Mouse (Mus musculus): ENCODE data around the gene Sarm1. TPM values are rescaled to one million over a fixed set of nuclear protein-coding genes. Genes with fewer than 3 reads are reported as not detected.

Sarm1 gene
- polyA plus RNA-seq, 1 experiment, result 0.97 TPM

DNA sequence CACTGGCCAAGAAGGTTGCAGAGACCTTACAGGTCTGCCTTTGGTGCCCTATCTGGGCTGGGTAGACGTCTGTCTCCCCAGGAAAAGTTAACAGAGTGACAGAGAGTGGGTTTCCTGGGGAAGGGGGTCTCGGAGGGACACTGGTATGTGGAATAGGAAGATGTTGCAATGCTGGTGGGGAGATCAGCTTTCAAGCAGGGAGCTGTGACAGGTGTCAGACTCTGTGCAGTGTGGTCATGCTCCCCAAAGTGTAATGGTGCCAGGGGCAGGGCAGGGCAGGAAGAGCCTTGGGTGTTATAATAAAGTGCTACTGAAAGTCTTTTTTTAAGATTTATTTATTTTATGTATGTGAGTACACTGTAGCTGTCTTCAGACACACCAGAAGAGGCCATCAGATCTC, 47.2 kb downstream of the Sarm1 start:
- Histone ChIP-seq H3K27ac (ENCODE audit: insufficient read depth, low read length) (no peak overlapping the region), H3K4me1 (ENCODE audit: control insufficient read depth, insufficient read depth, low read length) (no peaks in the 10 kb centered on the region), H3K4me3 (ENCODE audit: insufficient read depth, low read length) (no peak overlapping the region)
- TF ChIP-seq POLR2A (IDR thresholded peaks at IDR 0.05; ENCODE audit: low read depth, low read length) (no peak), CTCF (IDR thresholded peaks at IDR 0.05; ENCODE audit: borderline replicate concordance, insufficient read depth, low read length) (no peak)

DNA sequence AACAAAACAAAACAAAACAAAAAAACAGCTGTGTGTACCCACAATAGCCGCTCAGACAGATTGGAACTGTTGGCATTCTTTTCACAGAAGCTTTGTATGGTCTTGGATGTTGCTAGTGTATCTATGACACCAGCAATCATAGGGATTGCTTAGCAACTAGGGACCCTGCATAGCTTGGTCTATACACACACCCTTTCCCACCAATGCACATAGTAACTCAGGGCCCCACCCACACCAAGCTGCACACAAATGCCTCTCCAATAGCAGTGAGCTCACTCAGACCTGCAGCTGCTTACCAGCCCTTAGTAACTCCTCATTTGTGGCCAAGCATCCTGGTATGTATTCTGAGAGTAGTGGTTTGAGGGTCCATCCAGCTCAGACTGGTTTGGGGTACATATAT, 49.3 kb downstream of the Sarm1 start:
- TF ChIP-seq CTCF (IDR thresholded peaks at IDR 0.05; ENCODE audit: borderline replicate concordance, insufficient read depth, low read length) (no peak), POLR2A (IDR thresholded peaks at IDR 0.05; ENCODE audit: low read depth, low read length) (no peak)
- H3K4me3 ChIP-seq (ENCODE audit: insufficient read depth, low read length), result no peak overlapping the region
- no peaks in the 10 kb centered on the region for H3K4me1 ChIP-seq (ENCODE audit: control insufficient read depth, insufficient read depth, low read length)
- H3K27ac ChIP-seq (ENCODE audit: insufficient read depth, low read length), result no peak overlapping the region

DNA sequence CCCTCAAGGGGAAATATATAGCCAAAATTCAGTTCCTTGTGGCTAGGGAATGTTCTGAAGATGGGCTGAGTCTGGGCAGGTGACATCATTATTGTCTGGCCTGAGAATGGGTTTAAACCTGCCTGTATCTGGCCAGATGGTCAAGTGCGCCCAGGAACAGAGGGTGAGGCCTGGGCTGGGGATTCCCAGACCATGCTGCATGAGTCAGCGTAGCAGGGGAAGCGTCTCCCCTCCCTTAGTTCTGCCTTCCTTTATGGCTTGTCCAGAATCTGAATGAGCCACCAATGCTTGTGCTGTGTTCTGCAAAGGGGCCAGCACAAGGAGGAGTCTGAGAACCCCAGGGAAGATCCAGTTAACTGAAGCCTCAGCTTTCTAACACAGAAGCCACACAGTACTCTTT, 50.4 kb downstream of the Sarm1 start:
- no peak for TF ChIP-seq POLR2A (IDR thresholded peaks at IDR 0.05; ENCODE audit: low read depth, low read length)
- TF ChIP-seq CTCF (IDR thresholded peaks at IDR 0.05; ENCODE audit: borderline replicate concordance, insufficient read depth, low read length), result no peak
- H3K4me1 ChIP-seq (ENCODE audit: control insufficient read depth, insufficient read depth, low read length), result no peaks in the 10 kb centered on the region

DNA sequence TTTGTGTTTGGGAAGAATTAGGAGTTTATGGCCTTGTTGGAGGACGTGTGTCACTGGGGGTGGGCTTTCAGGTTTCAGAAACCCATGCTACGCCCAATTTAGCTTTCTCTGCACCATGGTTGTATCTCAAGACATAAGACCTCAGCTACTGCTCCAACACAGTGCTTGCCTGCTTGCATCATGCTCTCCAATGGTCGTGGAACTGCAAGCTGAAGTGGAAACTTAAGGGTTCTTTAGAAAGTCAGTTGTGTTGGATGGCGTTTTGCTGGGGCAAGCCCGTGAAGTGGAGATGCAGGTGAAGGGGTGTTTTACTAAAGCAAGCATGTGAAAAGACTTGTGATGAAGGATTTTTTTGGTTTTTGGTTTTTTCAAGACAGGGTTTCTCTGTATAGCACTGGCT, 54.4 kb downstream of the Sarm1 start:
- no peak overlapping the region for H3K27ac ChIP-seq (ENCODE audit: insufficient read depth, low read length)
- no peak for TF ChIP-seq POLR2A (IDR thresholded peaks at IDR 0.05; ENCODE audit: low read depth, low read length)
- TF ChIP-seq CTCF (IDR thresholded peaks at IDR 0.05; ENCODE audit: borderline replicate concordance, insufficient read depth, low read length), result no peak
- H3K4me3 ChIP-seq (ENCODE audit: insufficient read depth, low read length), result no peak overlapping the region

More for the DNA sequence above, 50.4 kb downstream of the Sarm1 start:
- no peak overlapping the region for H3K4me3 ChIP-seq (ENCODE audit: insufficient read depth, low read length)
- H3K27ac ChIP-seq (ENCODE audit: insufficient read depth, low read length), result no peak overlapping the region

DNA sequence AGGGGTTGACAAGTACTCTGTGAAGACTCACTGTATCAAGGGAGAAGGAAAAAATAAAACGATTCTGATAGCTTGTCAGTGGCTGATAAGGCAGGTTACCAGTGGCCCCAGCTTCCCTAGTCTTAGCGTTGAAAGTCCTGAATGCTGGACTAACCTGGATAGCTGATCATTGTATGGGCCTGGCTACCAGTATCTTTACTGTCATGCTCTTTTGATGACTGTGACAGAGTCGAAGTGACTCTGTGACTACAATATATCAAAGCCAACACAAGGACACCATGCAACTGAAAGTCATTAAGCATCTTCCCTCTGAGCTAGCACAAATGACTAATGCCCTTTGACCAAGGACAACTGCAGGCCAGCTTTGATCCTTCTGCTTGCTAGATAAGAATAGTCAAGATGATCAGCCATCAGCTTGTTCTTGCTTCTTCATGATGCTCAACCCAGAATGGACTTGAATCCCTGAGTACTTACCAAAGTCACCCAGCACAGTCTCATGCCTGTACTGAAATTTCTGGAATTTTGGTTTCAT, 59.1 kb downstream of the Sarm1 start:
- Histone ChIP-seq H3K4me3 (ENCODE audit: insufficient read depth, low read length) (no peak overlapping the region), H3K4me1 (ENCODE audit: control insufficient read depth, insufficient read depth, low read length) (no peaks in the 10 kb centered on the region), H3K27ac (ENCODE audit: insufficient read depth, low read length) (no peak overlapping the region)
- TF ChIP-seq CTCF (IDR thresholded peaks at IDR 0.05; ENCODE audit: borderline replicate concordance, insufficient read depth, low read length) (no peak), POLR2A (IDR thresholded peaks at IDR 0.05; ENCODE audit: low read depth, low read length) (no peak)

More for the DNA sequence above, 54.4 kb downstream of the Sarm1 start:
- H3K4me1 ChIP-seq (ENCODE audit: control insufficient read depth, insufficient read depth, low read length), result no peaks in the 10 kb centered on the region

DNA sequence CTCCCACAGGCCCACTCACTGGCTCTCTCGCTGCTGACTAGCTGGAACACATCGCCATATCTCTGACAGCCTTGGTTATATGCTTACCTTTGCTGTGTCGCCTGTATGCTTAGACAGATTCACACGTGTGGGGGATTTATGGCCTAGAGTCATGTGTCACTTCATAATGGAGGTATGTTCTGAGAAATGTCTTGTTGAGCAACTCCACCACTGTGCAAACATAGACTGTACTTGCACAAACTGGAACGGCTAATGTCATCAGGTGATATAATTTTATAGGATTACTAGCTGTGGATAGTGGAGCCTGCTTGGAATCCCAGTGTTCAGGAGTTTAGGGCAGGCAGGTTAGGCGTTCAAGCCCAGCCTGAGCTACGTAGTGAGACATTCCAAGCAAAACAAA, 60.4 kb downstream of the Sarm1 start:
- TF ChIP-seq POLR2A (IDR thresholded peaks at IDR 0.05; ENCODE audit: low read depth, low read length) (no peak), CTCF (IDR thresholded peaks at IDR 0.05; ENCODE audit: borderline replicate concordance, insufficient read depth, low read length) (no peak)
- Histone ChIP-seq H3K4me3 (ENCODE audit: insufficient read depth, low read length) (no peak overlapping the region), H3K4me1 (ENCODE audit: control insufficient read depth, insufficient read depth, low read length) (no peaks in the 10 kb centered on the region), H3K27ac (ENCODE audit: insufficient read depth, low read length) (no peak overlapping the region)

DNA sequence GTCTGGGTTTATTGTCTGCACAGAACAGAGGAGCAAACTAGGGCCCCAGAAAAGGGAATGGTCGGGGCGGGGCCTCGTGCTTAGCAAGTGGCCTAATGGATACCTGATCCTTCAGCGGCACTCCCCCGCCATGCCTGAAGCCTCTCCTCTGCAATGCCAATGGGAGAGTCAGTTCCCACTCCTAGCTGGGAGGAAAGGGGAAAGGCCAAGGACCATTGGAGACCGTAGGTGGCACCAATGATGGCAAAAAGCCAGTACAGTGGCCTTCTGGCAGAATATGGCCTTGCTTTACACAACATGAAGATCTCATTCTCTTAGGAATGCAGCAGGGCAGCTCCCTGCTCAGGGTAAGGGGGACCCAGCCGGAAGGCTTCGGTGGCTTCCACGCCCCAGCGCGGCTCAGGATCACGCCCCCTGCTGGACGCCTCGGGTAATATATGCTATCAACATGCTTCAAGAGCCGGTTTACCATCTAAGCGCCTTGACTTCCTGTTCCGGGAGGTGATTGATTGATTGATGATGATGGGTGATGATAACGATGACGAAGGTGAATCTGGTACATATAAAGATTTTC, 61.7 kb downstream of the Sarm1 start:
- TF ChIP-seq POLR2A (IDR thresholded peaks at IDR 0.05; ENCODE audit: low read depth, low read length) (no peak), CTCF (IDR thresholded peaks at IDR 0.05; ENCODE audit: borderline replicate concordance, insufficient read depth, low read length) (peak; percentile 30; the same call in 1 of the 2 replicates)
- H3K4me1 ChIP-seq (ENCODE audit: control insufficient read depth, insufficient read depth, low read length), result no peaks in the 10 kb centered on the region
- H3K4me3 ChIP-seq (ENCODE audit: insufficient read depth, low read length), result no peak overlapping the region
- no peak overlapping the region for H3K27ac ChIP-seq (ENCODE audit: insufficient read depth, low read length)

DNA sequence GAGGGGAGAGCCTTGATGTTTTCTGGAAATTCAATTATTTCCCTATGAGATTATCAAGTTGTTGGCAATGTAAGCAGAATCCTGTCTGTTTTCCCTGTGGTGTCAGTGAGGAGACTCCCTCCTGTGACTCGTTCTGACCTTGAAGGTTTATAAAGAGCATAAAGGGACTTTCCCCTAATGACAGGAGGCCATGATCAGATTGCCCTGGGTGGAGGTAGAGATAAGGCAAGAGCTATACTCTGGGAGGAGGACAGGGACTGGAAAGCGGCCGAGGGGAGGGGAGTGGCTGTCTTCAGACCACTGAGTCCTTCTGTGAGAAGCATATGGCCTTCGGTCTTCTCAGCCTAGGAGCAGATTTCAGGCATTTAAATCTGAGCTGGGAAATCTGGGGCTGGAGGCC, 63.5 kb downstream of the Sarm1 start:
- Histone ChIP-seq H3K27ac (ENCODE audit: insufficient read depth, low read length) (no peak overlapping the region), H3K4me3 (ENCODE audit: insufficient read depth, low read length) (no peak overlapping the region), H3K4me1 (ENCODE audit: control insufficient read depth, insufficient read depth, low read length) (no peaks in the 10 kb centered on the region)
- no peak for TF ChIP-seq POLR2A (IDR thresholded peaks at IDR 0.05; ENCODE audit: low read depth, low read length)
- TF ChIP-seq CTCF (IDR thresholded peaks at IDR 0.05; ENCODE audit: borderline replicate concordance, insufficient read depth, low read length), result no peak

DNA sequence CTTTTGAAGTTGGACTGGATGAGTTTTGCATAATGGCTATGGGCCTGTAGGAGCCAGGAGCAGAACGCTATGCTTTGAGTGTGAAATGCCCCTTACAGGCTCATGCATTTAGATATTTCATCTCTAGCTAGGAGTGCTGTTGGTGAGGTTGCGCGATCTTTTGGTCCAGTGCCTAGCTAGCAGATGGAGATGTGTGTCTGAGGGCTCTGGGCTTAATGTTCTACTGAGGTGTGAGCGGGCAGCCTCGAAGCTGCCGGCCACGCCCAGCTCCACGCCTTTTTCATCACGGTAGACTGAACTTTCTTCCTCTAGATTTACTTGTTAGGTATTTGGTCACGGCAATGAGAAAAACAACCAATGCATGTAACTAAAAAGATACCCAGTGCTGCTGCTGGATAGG, 66.4 kb downstream of the Sarm1 start:
- TF ChIP-seq CTCF (IDR thresholded peaks at IDR 0.05; ENCODE audit: borderline replicate concordance, insufficient read depth, low read length), result no peak
- no peak for TF ChIP-seq POLR2A (IDR thresholded peaks at IDR 0.05; ENCODE audit: low read depth, low read length)
- Histone ChIP-seq H3K4me3 (ENCODE audit: insufficient read depth, low read length) (no peak overlapping the region), H3K4me1 (ENCODE audit: control insufficient read depth, insufficient read depth, low read length) (no peaks in the 10 kb centered on the region), H3K27ac (ENCODE audit: insufficient read depth, low read length) (no peak overlapping the region)

DNA sequence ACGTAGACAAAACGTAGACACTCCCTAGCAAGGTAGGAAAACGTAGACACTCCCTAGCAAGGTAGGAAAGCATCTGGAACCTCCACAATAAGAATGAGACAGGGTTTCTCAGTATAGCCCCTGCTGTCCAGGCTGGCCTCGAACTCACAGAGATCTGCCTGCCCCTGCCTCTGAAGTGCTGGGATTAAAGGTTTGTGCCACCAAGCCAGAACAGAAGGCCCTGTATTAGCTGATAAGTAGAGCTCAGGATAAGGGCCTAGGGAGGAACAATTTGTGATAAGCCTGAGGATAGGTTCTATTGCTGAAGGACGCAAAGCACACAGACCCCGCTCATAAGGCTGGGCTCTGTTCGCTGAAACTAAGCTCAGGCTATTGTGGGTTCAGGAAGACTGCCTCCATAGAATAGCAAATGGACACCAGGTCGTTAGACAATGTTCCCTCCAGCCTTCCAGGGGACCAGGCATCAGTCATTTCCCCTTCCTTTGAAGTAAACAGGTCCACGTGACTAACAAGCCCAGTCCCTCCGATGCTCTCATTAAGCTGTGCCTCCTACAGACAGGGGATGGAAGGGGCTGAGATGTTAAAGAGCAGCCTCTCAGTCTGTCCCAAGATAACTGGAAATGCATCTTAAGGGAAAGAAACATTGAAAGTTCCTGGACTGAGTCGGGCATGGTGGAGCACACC, 67.2 kb downstream of the Sarm1 start:
- no peak overlapping the region for H3K4me3 ChIP-seq (ENCODE audit: insufficient read depth, low read length)
- no peak overlapping the region for H3K27ac ChIP-seq (ENCODE audit: insufficient read depth, low read length)
- TF ChIP-seq CTCF (IDR thresholded peaks at IDR 0.05; ENCODE audit: borderline replicate concordance, insufficient read depth, low read length) (no peak), POLR2A (IDR thresholded peaks at IDR 0.05; ENCODE audit: low read depth, low read length) (no peak)
- no peaks in the 10 kb centered on the region for H3K4me1 ChIP-seq (ENCODE audit: control insufficient read depth, insufficient read depth, low read length)

Measured in embryonic fibroblast, embryonic 13.5 days (primary cell).